Mouse (Mus musculus) bone marrow macrophage, adult 2 months (primary cell): ENCODE measurements around the gene Adam19. TPM values are rescaled to one million over a fixed set of nuclear protein-coding genes. Genes with fewer than 3 reads are reported as not detected.

Experiments used
- H3K27ac ChIP-seq: 2 replicates; pipeline ENCODE4 v1.5.1; 2012; ENCODE audit warnings: low read depth, low read length; ENCODE audit not compliant: insufficient read depth
- H3K4me1 ChIP-seq: 2 replicates; pipeline ENCODE4 v1.6.1; 2012; ENCODE audit warnings: low read length; ENCODE audit not compliant: control insufficient read depth, insufficient read depth
- H3K4me3 ChIP-seq: 2 replicates; pipeline ENCODE4 v1.5.1; 2012; ENCODE audit warnings: mild to moderate bottlenecking, low read length, moderate library complexity; ENCODE audit not compliant: insufficient read depth
- CTCF ChIP-seq: IDR thresholded peaks from 2 replicates; pipeline ENCODE4 v1.5.1; 2012; ENCODE audit warnings: low read depth, mild to moderate bottlenecking, low read length, moderate library complexity
- POLR2A ChIP-seq: IDR thresholded peaks from 2 replicates; pipeline ENCODE4 v1.6.1; 2012; ENCODE audit warnings: mild to moderate bottlenecking, low read depth, low read length, borderline replicate concordance
- polyA plus RNA-seq: library from polyadenylated mRNA; stranded (reverse); fragments of >200 nt; gene quantifications from 2 replicates; pipeline ENCODE4 v1.2.4, GENCODE M21; 2012; ENCODE audit not compliant: missing spikeins, insufficient read depth, insufficient read length

Gene Adam19
- polyA plus RNA-seq, 1 experiment, result 19.0 TPM

GRCm38 (mm10) chr11:46185486-46185885 is 129.7 kb downstream of the Adam19 start:
- Histone ChIP-seq H3K27ac (no peak overlapping the region), H3K4me1 (no peaks in the 10 kb centered on the region; the same call in 1 of the 2 replicates), H3K4me3 (no peak overlapping the region)
- TF ChIP-seq POLR2A (no peak), CTCF (no peak)

- no peak for TF ChIP-seq CTCF
- Histone ChIP-seq H3K4me1 (no peaks in the 10 kb centered on the region; the same call in 1 of the 2 replicates), H3K4me3 (no peak overlapping the region), H3K27ac (no peak overlapping the region)
Observed at GRCm38 (mm10) chr11:46188283-46188682, 132.5 kb downstream of the Adam19 start.

GRCm38 (mm10) chr11:46194175-46194574 is 138.4 kb downstream of the Adam19 start:
- Histone ChIP-seq H3K4me3 (no peak overlapping the region), H3K4me1 (no peaks in the 10 kb centered on the region), H3K27ac (no peak overlapping the region)
- TF ChIP-seq CTCF (no peak), POLR2A (no peak)

Other genes starting within 250 kb of the Adam19 start
- 62.9 and 67.7 TPM in 2 replicates for gene Clint1, start 203.9 kb upstream of the Adam19 start, polyA plus RNA-seq
- gene Lsm11, start 111.1 kb upstream of the Adam19 start, polyA plus RNA-seq, result 4.0 and 4.1 TPM in 2 replicates
- gene Thg1l, start 100.5 kb upstream of the Adam19 start, polyA plus RNA-seq, result 6.2 and 8.6 TPM in 2 replicates
- not detected in 2 replicates for gene Sox30, start 75.7 kb upstream of the Adam19 start, polyA plus RNA-seq
- 46.6 and 58.9 TPM in 2 replicates for gene Gm12166, start 3.7 kb upstream of the Adam19 start, polyA plus RNA-seq
- not detected in 2 replicates for gene Nipal4, start 110.5 kb downstream of the Adam19 start, polyA plus RNA-seq
- gene Fndc9, start 179.5 kb downstream of the Adam19 start, polyA plus RNA-seq, result not detected in 2 replicates